Mouse (Mus musculus): ENCODE measurements around the gene Cartpt.

DNA sequence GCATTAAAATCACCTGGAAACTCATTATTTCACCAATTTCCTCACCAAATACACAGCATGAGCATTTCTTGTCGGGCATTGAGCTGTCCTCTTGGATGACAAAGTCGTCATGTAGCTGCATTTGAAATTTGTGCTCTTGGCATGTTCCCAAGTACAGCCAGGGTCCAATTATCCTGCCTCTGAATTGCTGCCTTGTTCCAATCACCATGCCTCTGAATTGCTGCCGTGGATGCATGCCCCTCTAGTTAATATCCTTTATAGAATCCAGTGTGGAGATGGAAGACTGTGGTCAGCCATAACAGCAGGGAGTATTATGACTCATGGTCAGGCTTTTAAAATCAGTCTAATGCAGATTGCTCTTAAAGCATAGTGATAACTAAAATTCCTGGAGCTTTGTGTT, 36.9 kb upstream of the Cartpt start:
- TF ChIP-seq CTCF (conservative IDR thresholded peaks at IDR 0.05; ENCODE audit: low read length) (no peak), NANOG (IDR thresholded peaks at IDR 0.05; ENCODE audit: borderline replicate concordance, low read length) (no peak)

Measured in E14TG2a.4 (cell line).